Mouse (Mus musculus) CH12.LX (cell line): ENCODE data around the gene Psmd2. TPM values are rescaled to one million over a fixed set of nuclear protein-coding genes. Genes with fewer than 3 reads are reported as not detected.
"Not testable (repeated sequence)": the region's sequence is repeated elsewhere in the genome, so short reads cannot be mapped to it uniquely, and the experiment has no call there.

Experiments
- DNase-seq: peaks from one replicate; pipeline ENCODE4 v3.0.0-alpha.2; 2013; ENCODE audit errors: extremely low read depth
- H3K27ac ChIP-seq: 2 replicates; pipeline ENCODE4 v1.5.1; 2012; ENCODE audit warnings: low read depth, mild to moderate bottlenecking, control low read depth, moderate library complexity; ENCODE audit not compliant: insufficient read depth
- H3K27me3 ChIP-seq: replicated peaks from 2 replicates; pipeline ENCODE3; 2012; ENCODE audit warnings: inconsistent platforms
- H3K36me3 ChIP-seq, 2 experiments: replicated peaks in 1 of 2; 2 replicates each; pipeline versions ENCODE3 to v1.6.1; 2012; ENCODE audit warnings: inconsistent platforms in 1 of 2, low read length in 1 of 2, mild to moderate bottlenecking in 1 of 2, mixed read lengths in 1 of 2, moderate library complexity in 1 of 2; ENCODE audit not compliant: control insufficient read depth in 1 of 2, insufficient read depth in 1 of 2
- H3K4me1 ChIP-seq, 2 experiments: 2 replicates each; pipeline ENCODE4 v1.6.1; 2012; ENCODE audit warnings: inconsistent platforms in 1 of 2, moderate library complexity in 1 of 2; ENCODE audit not compliant: insufficient read depth in 2 of 2, control insufficient read depth in 1 of 2
- H3K4me2 ChIP-seq: 2 replicates; pipeline ENCODE4 v1.6.1; 2012; ENCODE audit warnings: low read depth, mild to moderate bottlenecking, control low read depth; ENCODE audit not compliant: poor library complexity, insufficient read depth, severe bottlenecking
- H3K4me3 ChIP-seq, 3 experiments: fragments of 150-350 bp in 1 of 3; sonication (generic) in 1 of 3; replicated peaks in 1 of 3; 2 replicates each; pipeline versions ENCODE3 to v1.5.1; 2011 to 2012; ENCODE audit warnings: low read depth in 2 of 3, low read length in 2 of 3, mild to moderate bottlenecking in 2 of 3, moderate library complexity in 2 of 3, control low read depth in 1 of 3, improper control_type of control experiment in 1 of 3, inconsistent platforms in 1 of 3, mixed read lengths in 1 of 3; ENCODE audit not compliant: poor library complexity in 1 of 3
- H3K79me2 ChIP-seq: replicated peaks from 2 replicates; pipeline ENCODE4 v1.6.1; 2012; ENCODE audit warnings: mild to moderate bottlenecking, moderate library complexity; ENCODE audit not compliant: control insufficient read depth, poor library complexity, insufficient read depth, severe bottlenecking; ENCODE audit errors: extremely low read depth
- H3K9ac ChIP-seq: 2 replicates; pipeline ENCODE4 v1.6.1; 2012; ENCODE audit warnings: low read depth, mild to moderate bottlenecking, control low read depth, moderate library complexity; ENCODE audit not compliant: insufficient read depth
- H3K9me3 ChIP-seq: replicated peaks from 2 replicates; pipeline ENCODE3; 2012; ENCODE audit warnings: low read length, inconsistent platforms, mixed read lengths
- CHD1 ChIP-seq: IDR thresholded peaks from 2 replicates; pipeline ENCODE4 v1.6.1; 2012; ENCODE audit warnings: low read depth, low read length, improper control_type of control experiment, inconsistent platforms
- CTCF ChIP-seq, 2 experiments: IDR thresholded peaks in 1 of 2; conservative IDR thresholded peaks in 1 of 2; 2 replicates each; pipeline ENCODE4 v1.5.1; 2011 to 2012; ENCODE audit warnings: low read depth in 2 of 2, low read length in 2 of 2, improper control_type of control experiment in 1 of 2, inconsistent platforms in 1 of 2, mild to moderate bottlenecking in 1 of 2, moderate library complexity in 1 of 2
- EP300 ChIP-seq: IDR thresholded peaks from 2 replicates; pipeline ENCODE4 v1.6.1; 2011; ENCODE audit warnings: low read length, improper control_type of control experiment
- ETS1 ChIP-seq: conservative IDR thresholded peaks from 2 replicates; pipeline ENCODE4 v1.6.1; 2012; ENCODE audit warnings: low read depth, mild to moderate bottlenecking, inconsistent platforms, low read length, improper control_type of control experiment, moderate library complexity
- HCFC1 ChIP-seq: IDR thresholded peaks from 2 replicates; pipeline ENCODE4 v1.6.1; 2012; ENCODE audit warnings: low read depth, mild to moderate bottlenecking, inconsistent platforms, low read length, improper control_type of control experiment
- JUN ChIP-seq: IDR thresholded peaks from 2 replicates; pipeline ENCODE4 v1.6.1; 2011; ENCODE audit warnings: low read depth, mild to moderate bottlenecking, low read length, improper control_type of control experiment, moderate library complexity; ENCODE audit not compliant: insufficient read depth
- JUND ChIP-seq: conservative IDR thresholded peaks from 2 replicates; pipeline ENCODE4 v1.6.1; 2011; ENCODE audit warnings: low read depth, low read length, improper control_type of control experiment
- MAX ChIP-seq: IDR thresholded peaks from 2 replicates; pipeline ENCODE4 v1.6.1; 2011; ENCODE audit warnings: low read length, improper control_type of control experiment
- MEF2A ChIP-seq: IDR thresholded peaks from 2 replicates; pipeline ENCODE4 v1.6.1; 2014; ENCODE audit warnings: low read depth, mild to moderate bottlenecking, inconsistent platforms, low read length, improper control_type of control experiment, borderline replicate concordance
- NELFE ChIP-seq: IDR thresholded peaks from 2 replicates; pipeline ENCODE4 v1.6.1; 2011; ENCODE audit warnings: low read depth, low read length, improper control_type of control experiment
- NRF1 ChIP-seq: IDR thresholded peaks from 2 replicates; pipeline ENCODE4 v1.6.1; 2014; ENCODE audit warnings: low read depth, mild to moderate bottlenecking, inconsistent platforms, low read length, improper control_type of control experiment, moderate library complexity
- POLR2A ChIP-seq: IDR thresholded peaks from 2 replicates; pipeline ENCODE4 v1.6.1; 2011; ENCODE audit warnings: low read depth, mild to moderate bottlenecking, improper control_type of control experiment, low read length
- RCOR1 ChIP-seq: conservative IDR thresholded peaks from 2 replicates; pipeline ENCODE4 v1.6.1; 2012; ENCODE audit warnings: low read depth, mild to moderate bottlenecking, inconsistent platforms, low read length, improper control_type of control experiment
- USF2 ChIP-seq: conservative IDR thresholded peaks from 2 replicates; pipeline ENCODE4 v1.6.1; 2011; ENCODE audit warnings: low read depth, low read length, improper control_type of control experiment
- ZKSCAN1 ChIP-seq: IDR thresholded peaks from 2 replicates; pipeline ENCODE4 v1.6.1; 2012; ENCODE audit warnings: low read depth, inconsistent platforms, low read length, improper control_type of control experiment, borderline replicate concordance
- ZNF384 ChIP-seq: IDR thresholded peaks from 2 replicates; pipeline ENCODE4 v1.6.1; 2012; ENCODE audit warnings: low read depth, low read length, improper control_type of control experiment, inconsistent platforms
- dilution Hi-C: fragments of 300-500 bp; cut with MboI; formaldehyde crosslinking; loops from 2 replicates; pipeline ENCODE4 v1.14.3; 2020; ENCODE audit warnings: low sequenced_read_pairs; ENCODE audit not compliant: extremely low pct_unique_long_range_greater_than_20kb, extremely low pct_ligation_motif_present
- in situ Hi-C: fragments of 300-500 bp; cut with MboI; formaldehyde crosslinking; loops from 3 replicates; pipeline ENCODE4 v1.14.3; 2019; ENCODE audit warnings: low sequenced_read_pairs, low pct_ligation_motif_present, low pct_unique_long_range_greater_than_20kb, mixed read lengths
- polyA plus RNA-seq: library from polyadenylated mRNA; unstranded; fragments of >175 nt; gene quantifications from 2 replicates; pipeline ENCODE4 v1.2.1, GENCODE M21; 2012; ENCODE audit warnings: low read depth; ENCODE audit not compliant: insufficient read length
- total RNA-seq, 2 experiments: library from RNA; depleted of rRNA; stranded (reverse); fragments of 300-350 nt in 1 of 2; fragments of >200 nt in 1 of 2; gene quantifications; 2 replicates each; pipeline ENCODE4 v1.2.3; 2012 to 2014

Gene Psmd2
- total and polyA plus RNA-seq, 3 experiments: 273 to 528 (median 340) TPM

DNA sequence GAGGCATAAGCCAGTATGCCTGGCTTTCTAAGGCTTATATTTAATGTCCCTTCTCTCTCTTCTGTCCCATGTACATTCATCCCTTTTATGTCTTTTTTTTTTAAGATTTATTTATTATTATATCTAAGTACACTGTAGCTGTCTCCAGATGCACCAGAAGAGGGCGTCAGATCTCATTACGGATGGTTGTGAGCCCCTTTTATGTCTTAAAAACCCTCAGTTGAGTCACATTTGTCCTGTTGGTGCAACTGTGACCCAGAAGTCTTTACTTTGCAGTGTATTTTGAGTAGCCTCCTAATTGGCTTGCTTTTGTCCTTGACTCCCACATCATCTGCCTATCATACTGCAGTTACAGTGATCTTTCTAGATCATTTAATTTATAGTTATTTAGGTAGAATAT is 1.9 kb downstream of the Psmd2 start:
- no peaks in the 10 kb centered on the region for H3K9me3 ChIP-seq
- peak; percentile 32 for DNase-seq
- H3K27ac ChIP-seq: no peak overlapping the region
- H3K4me2 ChIP-seq: peak overlapping the region; percentile 89; the same call in 1 of the 2 replicates
- peaks cover 2 to 13% of the 10 kb centered on the region in 2 experiments; a peak in 3 of 4 replicates for H3K4me1 ChIP-seq
- no peak for TF ChIP-seq MEF2A
- peak; percentile 33 to 37; a peak in 3 of 4 replicates for TF ChIP-seq CTCF (conservative IDR thresholded peaks at IDR 0.05 in 1 of 2, IDR thresholded peaks at IDR 0.05 in 1 of 2; ENCODE audit: low read depth in 2 of 2, low read length in 2 of 2)
- TF ChIP-seq JUN: no peak
- H3K36me3 ChIP-seq: peaks cover 37 to 49% of the 10 kb centered on the region in 2 experiments
- H3K79me2 ChIP-seq: peaks cover 24% of the 10 kb centered on the region
- in situ Hi-C loops: no loop called here
- peak overlapping the region; percentile 73; the same call in 1 of the 2 replicates for H3K9ac ChIP-seq
- dilution Hi-C loops: no loop called here
- peak overlapping the region in 1 of 3 experiments; percentile 76 for H3K4me3 ChIP-seq
- no peaks in the 10 kb centered on the region for H3K27me3 ChIP-seq

DNA sequence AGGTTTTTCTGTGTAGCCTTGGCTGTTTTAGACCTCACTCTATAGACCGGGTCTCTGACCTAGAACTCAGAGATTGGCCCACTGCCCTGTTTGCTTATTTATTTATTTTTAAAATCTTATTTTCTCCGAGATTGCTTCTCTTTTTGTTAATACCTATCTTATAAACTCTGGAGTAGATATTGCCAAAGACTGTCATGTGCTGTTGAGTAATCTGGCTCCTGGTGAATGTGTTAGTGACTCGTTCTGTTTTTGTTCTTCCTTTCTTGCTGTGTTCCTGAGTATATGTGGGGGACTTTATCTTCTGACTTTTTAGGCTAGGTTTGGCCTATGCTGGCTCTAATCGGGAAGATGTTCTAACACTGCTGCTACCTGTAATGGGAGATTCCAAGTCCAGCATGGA is 6.2 kb downstream of the Psmd2 start:
- Histone ChIP-seq H3K4me3 (no peak overlapping the region), H3K36me3 (peaks cover 78 to 92% of the 10 kb centered on the region in 2 experiments), H3K79me2 (peaks cover 12% of the 10 kb centered on the region), H3K9ac (no peak overlapping the region), H3K9me3 (no peaks in the 10 kb centered on the region), H3K4me1 (peaks cover 2 to 8% of the 10 kb centered on the region in 2 experiments; a peak in 3 of 4 replicates), H3K4me2 (no peak overlapping the region), H3K27ac (no peak overlapping the region), H3K27me3 (no peaks in the 10 kb centered on the region)
- dilution Hi-C loops (no loop called here), in situ Hi-C loops (no loop called here)
- TF ChIP-seq NELFE (no peak), HCFC1 (no peak), ZKSCAN1 (no peak), RCOR1 (no peak), MEF2A (no peak), ETS1 (no peak), JUND (no peak), EP300 (no peak), ZNF384 (no peak), MAX (no peak), POLR2A (no peak), NRF1 (no peak), USF2 (no peak), CHD1 (no peak)
- no peak for DNase-seq

DNA sequence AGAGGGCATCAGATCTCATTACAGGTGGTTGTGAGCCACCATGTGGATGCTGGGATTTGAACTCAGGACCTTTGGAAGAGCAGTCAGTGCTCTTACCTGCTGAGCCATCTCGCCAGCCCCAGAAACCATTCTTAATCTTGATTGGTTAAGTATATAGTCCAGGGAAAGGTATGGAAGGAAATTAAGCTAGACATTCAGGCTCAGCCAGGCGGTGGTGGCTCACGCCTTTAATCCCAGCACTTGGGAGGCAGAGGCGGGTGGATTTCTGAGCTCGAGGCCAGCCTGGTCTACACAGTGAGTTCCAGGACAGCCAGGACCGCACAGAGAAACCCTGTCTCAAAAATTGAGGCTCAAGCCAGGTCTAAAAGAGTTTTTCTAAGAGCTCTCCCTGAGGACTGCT is 16.6 kb downstream of the Psmd2 start, which contains the start of gene Eif4g1:
Eif4g1 (plus strand) TSS at position 301 of the 400 bp plus-strand sequence.
- H3K27me3 ChIP-seq, H3K79me2 ChIP-seq, H3K9ac ChIP-seq, H3K4me2 ChIP-seq, H3K9me3 ChIP-seq, dilution Hi-C loops, H3K4me1 ChIP-seq, H3K27ac ChIP-seq, DNase-seq, H3K4me3 ChIP-seq, in situ Hi-C loops: not testable (repeated sequence)
- H3K36me3 ChIP-seq: peaks cover 12 to 31% of the 10 kb centered on the region in 2 experiments
